Mouse (Mus musculus) intestine, postnatal 0 days (tissue): ENCODE data around the gene Sorcs1. TPM values are rescaled to one million over a fixed set of nuclear protein-coding genes. Genes with fewer than 3 reads are reported as not detected.

ENCODE experiments used
- ATAC-seq: fragments of 200-750 bp; cut with Nextera tagmentation; 2 replicates; pipeline ENCODE4 v1.8.0; 2017; ENCODE audit warnings: mild to moderate bottlenecking, moderate TSS enrichment, moderate library complexity
- H3K27ac ChIP-seq: fragments of 300-500 bp; sonication (generic); 2 replicates; pipeline ENCODE4 v1.5.1; 2014; ENCODE audit warnings: mild to moderate bottlenecking, low read depth, low read length, moderate library complexity
- H3K27me3 ChIP-seq: fragments of 300-500 bp; sonication (generic); replicated peaks from 2 replicates; pipeline ENCODE4 v1.6.1; 2014; ENCODE audit warnings: low read length, mixed read lengths; ENCODE audit not compliant: control insufficient read depth, insufficient read depth
- H3K36me3 ChIP-seq: fragments of 300-500 bp; sonication (generic); 2 replicates; pipeline ENCODE4 v1.6.1; 2014; ENCODE audit warnings: mild to moderate bottlenecking, moderate library complexity; ENCODE audit not compliant: control insufficient read depth, insufficient read depth
- H3K4me1 ChIP-seq: fragments of 300-500 bp; sonication (generic); replicated peaks from 2 replicates; pipeline ENCODE4 v1.6.1; 2014; ENCODE audit warnings: antibody characterized with exemption, low read length, mixed read lengths; ENCODE audit not compliant: control insufficient read depth, insufficient read depth
- H3K4me2 ChIP-seq: fragments of 300-500 bp; sonication (generic); replicated peaks from 2 replicates; pipeline ENCODE4 v1.6.1; 2014; ENCODE audit warnings: low read depth, mild to moderate bottlenecking, moderate library complexity
- H3K4me3 ChIP-seq: fragments of 300-500 bp; sonication (generic); 2 replicates; pipeline ENCODE4 v1.5.1; 2014; ENCODE audit warnings: low read depth, low read length
- H3K9ac ChIP-seq: fragments of 300-500 bp; sonication (generic); 2 replicates; pipeline ENCODE4 v1.6.1; 2014; ENCODE audit warnings: mild to moderate bottlenecking, low read depth, low read length
- H3K9me3 ChIP-seq: fragments of 300-500 bp; sonication (generic); 2 replicates; pipeline ENCODE4 v1.6.1; 2016; ENCODE audit warnings: mixed run types; ENCODE audit not compliant: control insufficient read depth
- CTCF ChIP-seq: sonication (generic); IDR thresholded peaks from 2 replicates; pipeline ENCODE4 v1.5.1; 2016; ENCODE audit warnings: low read depth, mild to moderate bottlenecking, control low read depth, antibody characterized with exemption, moderate library complexity
- WGBS: fragments of 180-500 bp; shearing (Covaris S2); extraction: QIAGEN DNeasy Blood & Tissue Kit; methylation state at CpG from one replicate; pipeline ENCODE4 v1.1.7; 2014; 5-methylcytosine and 5-hydroxymethylcytosine counted together
- polyA plus RNA-seq: library from polyadenylated mRNA; unstranded; fragments of >200 nt; fragmentation: Nextera tagmentation; extraction: Ambion mirVana; gene quantifications from 2 replicates; pipeline ENCODE4 v1.2.1, GENCODE M21; 2015

Sorcs1 gene
- polyA plus RNA-seq, 1 experiment from 2014 or later = 0.87 TPM

DNA sequence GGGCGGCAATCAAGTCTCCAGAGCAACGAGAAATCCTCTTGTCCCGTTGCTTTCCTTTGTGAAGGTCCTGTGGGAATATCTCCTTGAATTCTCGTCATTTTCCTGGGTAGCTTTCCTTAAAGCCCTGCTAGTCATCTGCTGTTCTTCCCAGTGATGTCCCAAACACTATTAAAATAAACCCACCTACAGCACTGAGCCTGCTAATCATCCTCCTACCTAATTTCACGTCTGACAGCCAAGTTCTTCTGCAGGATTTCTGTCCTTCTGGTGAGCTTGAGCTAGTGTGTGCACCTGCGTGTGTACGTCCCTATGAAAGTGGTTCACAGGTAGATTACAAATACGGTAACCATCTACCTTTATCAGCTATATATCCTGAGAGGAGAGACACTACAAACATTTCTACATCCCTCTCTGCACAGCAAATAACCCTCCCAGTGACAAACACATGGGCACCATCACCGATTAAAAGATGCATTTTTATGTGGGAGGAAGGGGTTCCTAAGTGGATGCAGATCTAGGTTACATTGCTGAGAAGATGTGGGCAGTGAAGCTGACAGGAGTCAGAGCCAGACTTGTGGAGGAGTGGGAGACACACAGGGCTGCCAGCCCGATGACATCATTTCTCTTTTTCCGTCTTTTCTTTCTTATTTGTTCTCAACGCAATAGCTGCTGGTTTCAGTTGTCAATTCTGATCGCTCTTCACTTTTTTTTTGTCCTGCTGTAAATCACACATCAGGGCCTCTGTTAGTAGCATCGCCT lies 259.3 kb downstream of the Sorcs1 start:
- no peaks in the 10 kb centered on the region for H3K36me3 ChIP-seq
- H3K9me3 ChIP-seq = no peaks in the 10 kb centered on the region
- H3K9ac ChIP-seq = no peak overlapping the region
- H3K4me2 ChIP-seq = no peak overlapping the region
- ATAC-seq = no peak
- WGBS = 37% methylated on average over 14 of the region's 14 CpGs
- H3K27ac ChIP-seq = no peak overlapping the region
- H3K4me1 ChIP-seq = no peaks in the 10 kb centered on the region
- H3K4me3 ChIP-seq = no peak overlapping the region
- no peaks in the 10 kb centered on the region for H3K27me3 ChIP-seq
- no peak for TF ChIP-seq CTCF

GRCm38 (mm10) chr19:50410561-50410960 lies 267.9 kb downstream of the Sorcs1 start:
- Histone ChIP-seq H3K4me2 (no peak overlapping the region), H3K27ac (no peak overlapping the region), H3K4me1 (no peaks in the 10 kb centered on the region), H3K4me3 (no peak overlapping the region), H3K9me3 (no peaks in the 10 kb centered on the region), H3K9ac (no peak overlapping the region), H3K36me3 (no peaks in the 10 kb centered on the region), H3K27me3 (no peaks in the 10 kb centered on the region)
- ATAC-seq = no peak
- WGBS = 76% methylated on average over 3 of the region's 3 CpGs
- TF ChIP-seq CTCF = no peak

- Histone ChIP-seq H3K36me3 (no peaks in the 10 kb centered on the region), H3K27me3 (no peaks in the 10 kb centered on the region), H3K9ac (no peak overlapping the region), H3K9me3 (no peaks in the 10 kb centered on the region), H3K27ac (no peak overlapping the region), H3K4me3 (no peak overlapping the region), H3K4me1 (no peaks in the 10 kb centered on the region), H3K4me2 (no peak overlapping the region)
- 94% methylated on average over 2 of the region's 2 CpGs for WGBS
- no peak for TF ChIP-seq CTCF
- ATAC-seq = no peak
Observed at GRCm38 (mm10) chr19:50398341-50398740, 280.1 kb downstream of the Sorcs1 start.

DNA sequence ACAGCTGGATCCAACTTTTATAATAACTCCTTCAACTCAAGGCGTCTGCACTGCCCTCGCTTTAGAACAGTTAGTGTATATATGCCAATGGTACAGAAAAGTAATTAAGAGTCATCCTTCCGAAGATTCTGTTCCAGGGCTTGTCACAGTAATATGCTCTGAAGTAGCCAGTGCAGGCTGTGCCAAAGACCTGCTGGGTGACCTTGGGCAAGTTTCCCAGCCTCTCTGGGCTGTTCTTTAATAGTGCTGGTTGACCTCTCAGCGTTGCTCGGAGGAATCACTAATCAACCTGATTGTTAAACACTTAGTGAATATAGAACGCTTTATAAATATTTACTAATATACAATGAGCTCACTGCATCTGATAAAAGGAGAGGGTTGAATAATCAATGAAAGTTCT lies 282.7 kb downstream of the Sorcs1 start:
- TF ChIP-seq CTCF = no peak
- Histone ChIP-seq H3K4me1 (no peaks in the 10 kb centered on the region), H3K4me2 (no peak overlapping the region), H3K36me3 (no peaks in the 10 kb centered on the region), H3K27me3 (no peaks in the 10 kb centered on the region), H3K4me3 (no peak overlapping the region), H3K9ac (no peak overlapping the region), H3K9me3 (no peaks in the 10 kb centered on the region), H3K27ac (no peak overlapping the region)
- 73% methylated on average over 6 of the region's 6 CpGs for WGBS
- no peak for ATAC-seq

DNA sequence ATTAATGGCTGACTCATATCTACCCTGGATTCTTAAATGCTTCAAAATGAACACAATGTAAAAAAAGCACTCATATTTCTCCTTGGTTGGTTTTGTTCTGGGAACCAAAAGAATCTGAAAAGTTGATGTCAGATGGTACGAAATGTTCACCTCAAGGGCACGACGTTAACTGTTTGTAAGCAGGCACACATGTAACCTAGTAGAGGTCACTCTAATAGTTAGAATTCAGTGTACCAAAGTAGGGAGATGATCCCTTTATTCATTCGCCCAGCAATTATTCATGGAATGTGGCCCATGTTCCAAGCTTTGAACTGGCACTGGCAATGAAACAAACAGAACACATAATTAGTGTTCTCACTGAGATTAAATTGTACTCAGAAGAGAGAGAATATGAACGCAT lies 284.3 kb downstream of the Sorcs1 start:
- no peak overlapping the region for H3K4me3 ChIP-seq
- no peak overlapping the region for H3K27ac ChIP-seq
- no peak for ATAC-seq
- no peaks in the 10 kb centered on the region for H3K9me3 ChIP-seq
- H3K27me3 ChIP-seq = no peaks in the 10 kb centered on the region
- WGBS = 84% methylated on average over 5 of the region's 5 CpGs
- TF ChIP-seq CTCF = no peak
- H3K36me3 ChIP-seq = no peaks in the 10 kb centered on the region
- H3K4me1 ChIP-seq = no peaks in the 10 kb centered on the region
- H3K9ac ChIP-seq = no peak overlapping the region
- no peak overlapping the region for H3K4me2 ChIP-seq

DNA sequence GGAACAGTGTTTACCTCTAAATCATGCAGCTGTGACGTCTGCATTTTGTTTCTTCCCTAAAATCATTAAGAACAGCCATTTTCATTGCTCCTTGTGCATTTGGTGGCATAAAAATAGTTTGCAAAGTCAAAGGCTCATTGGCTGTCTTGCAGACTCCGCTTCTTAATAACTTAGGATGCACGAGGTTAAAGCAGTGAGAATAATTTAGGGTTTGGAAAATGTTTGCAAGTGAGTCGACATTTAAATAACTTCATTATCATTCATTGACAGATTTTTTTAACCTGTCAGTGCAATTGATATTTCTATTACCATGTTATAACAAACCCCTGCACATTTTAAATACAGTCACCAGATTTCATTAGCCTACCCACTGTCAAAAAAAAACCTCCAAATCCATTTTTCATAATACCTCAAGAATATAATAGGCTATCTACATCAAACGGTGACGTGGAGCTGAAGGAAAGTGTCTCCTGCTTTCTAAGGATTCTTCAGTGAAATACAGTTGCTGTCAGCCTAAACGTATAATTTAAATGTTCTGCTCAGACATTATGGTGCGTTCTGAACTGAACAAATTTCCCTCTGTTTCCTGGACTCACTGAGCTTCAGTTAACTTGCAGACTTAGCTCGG lies 288.4 kb downstream of the Sorcs1 start:
- Histone ChIP-seq H3K4me1 (no peaks in the 10 kb centered on the region), H3K9me3 (peaks cover 3% of the 10 kb centered on the region; the same call in 1 of the 2 replicates), H3K9ac (no peak overlapping the region), H3K4me2 (no peak overlapping the region), H3K36me3 (no peaks in the 10 kb centered on the region), H3K27me3 (no peaks in the 10 kb centered on the region), H3K27ac (no peak overlapping the region), H3K4me3 (no peak overlapping the region)
- no peak for TF ChIP-seq CTCF
- WGBS = 77% methylated on average over 9 of the region's 9 CpGs
- ATAC-seq = no peak
